Mouse (Mus musculus) MEL (cell line): ENCODE measurements at regions not wholly inside any gene's neighbourhood (a gene's known extent, or its start where the extent isn't known, plus 50 kb on each side); places are given as distances from the start of the nearest gene placed in this dataset.

ENCODE experiments used
- EP300 ChIP-seq, 2 experiments: IDR thresholded peaks; 2 replicates each; pipeline ENCODE4 v1.6.1; 2011; ENCODE audit warnings: improper control_type of control experiment in 2 of 2, low read length in 2 of 2, low read depth in 1 of 2, mild to moderate bottlenecking in 1 of 2
- HCFC1 ChIP-seq: IDR thresholded peaks from 2 replicates; pipeline ENCODE4 v1.6.1; 2012; ENCODE audit warnings: low read depth, mild to moderate bottlenecking, inconsistent platforms, low read length, improper control_type of control experiment, moderate library complexity
- MXI1 ChIP-seq: IDR thresholded peaks from 2 replicates; pipeline ENCODE4 v1.6.1; 2011; ENCODE audit warnings: mild to moderate bottlenecking, low read depth, low read length, improper control_type of control experiment
- NELFE ChIP-seq: IDR thresholded peaks from 2 replicates; pipeline ENCODE4 v1.6.1; 2011; ENCODE audit warnings: low read depth, low read length, improper control_type of control experiment
- NRF1 ChIP-seq: IDR thresholded peaks from 2 replicates; pipeline ENCODE4 v1.6.1; 2014; ENCODE audit warnings: low read depth, mild to moderate bottlenecking, inconsistent platforms, low read length, improper control_type of control experiment, moderate library complexity; ENCODE audit not compliant: poor library complexity, insufficient read depth, severe bottlenecking
- POLR2A ChIP-seq, 2 experiments: IDR thresholded peaks; 2 replicates each; pipeline ENCODE4 v1.6.1; 2011 to 2012; ENCODE audit warnings: low read length in 2 of 2, mild to moderate bottlenecking in 2 of 2, control low read depth in 1 of 2, improper control_type of control experiment in 1 of 2, low read depth in 1 of 2, moderate library complexity in 1 of 2; ENCODE audit not compliant: control insufficient read depth in 1 of 2, insufficient read depth in 1 of 2, poor library complexity in 1 of 2
- POLR2AphosphoS5 ChIP-seq: IDR thresholded peaks from 2 replicates; pipeline ENCODE4 v1.6.1; 2012; ENCODE audit warnings: low read depth, borderline replicate concordance, mild to moderate bottlenecking, inconsistent platforms, low read length, moderate library complexity, mixed read lengths
- SMC3 ChIP-seq: IDR thresholded peaks from 2 replicates; pipeline ENCODE4 v1.6.1; 2011; ENCODE audit warnings: low read depth, low read length, improper control_type of control experiment
- TCF12 ChIP-seq: IDR thresholded peaks from 2 replicates; pipeline ENCODE4 v1.6.1; 2014; ENCODE audit warnings: low read depth, mild to moderate bottlenecking, inconsistent platforms, low read length, improper control_type of control experiment, moderate library complexity
- ZKSCAN1 ChIP-seq: IDR thresholded peaks from 2 replicates; pipeline ENCODE4 v1.6.1; 2012; ENCODE audit warnings: low read depth, mild to moderate bottlenecking, inconsistent platforms, low read length, improper control_type of control experiment, moderate library complexity
- ZMIZ1 ChIP-seq: IDR thresholded peaks from 2 replicates; pipeline ENCODE4 v1.6.1; 2012; ENCODE audit warnings: low read depth, mild to moderate bottlenecking, inconsistent platforms, low read length, improper control_type of control experiment, moderate library complexity

DNA sequence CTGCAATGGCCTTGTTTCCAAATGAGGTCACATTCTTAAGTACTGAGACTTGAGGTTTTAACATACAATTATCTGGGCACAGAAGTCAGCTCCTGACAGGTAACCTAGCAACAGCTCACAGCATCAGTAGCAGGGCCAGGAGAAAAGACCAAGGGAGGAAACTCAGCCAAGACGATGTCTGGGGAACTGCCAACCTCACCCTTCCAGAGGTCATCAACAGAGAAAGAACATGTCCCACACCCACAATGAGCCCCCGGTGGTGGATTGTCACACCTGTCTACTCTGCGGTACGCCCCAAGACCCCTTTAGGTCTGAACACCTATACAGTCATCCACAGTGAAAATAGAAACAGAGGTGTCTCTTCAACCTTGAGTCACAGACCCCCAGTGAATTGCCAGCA, 140.0 kb downstream of the Tmem17 start:
- TF ChIP-seq EP300 (IDR thresholded peaks at IDR 0.05; ENCODE audit: low read depth in 1 of 2, low read length in 2 of 2), result no peak
- TF ChIP-seq POLR2A (IDR thresholded peaks at IDR 0.05; ENCODE audit: control insufficient read depth in 1 of 2, insufficient read depth in 1 of 2, low read depth in 1 of 2, low read length in 2 of 2, poor library complexity in 1 of 2), result no peak
- no peak for TF ChIP-seq NELFE
- no peak for TF ChIP-seq POLR2AphosphoS5
- no peak for TF ChIP-seq HCFC1
- no peak for TF ChIP-seq NRF1
- no peak for TF ChIP-seq ZMIZ1
- no peak for TF ChIP-seq ZKSCAN1
- TF ChIP-seq TCF12, result no peak
- no peak for TF ChIP-seq MXI1
- no peak for TF ChIP-seq SMC3
